Mouse (Mus musculus) right cerebral cortex, postnatal 4 days (tissue): ENCODE measurements around the gene Gm4181.
A peak's percentile ranks its signal among the peaks of the same experiment; 100 is the strongest.
"Not testable (repeated sequence)": the region's sequence is repeated elsewhere in the genome, so short reads cannot be mapped to it uniquely, and the experiment has no call there.

Experiments used
- DNase-seq: peaks from one replicate; pipeline ENCODE4 v3.0.0-alpha.2; 2022

Gene Gm4181

GRCm38 (mm10) chr14:51635566-51635965 is at the start of gene Gm4181:
Gm4181 (minus strand) TSS chr14:51635666.
- not testable (repeated sequence) for DNase-seq

- DNase-seq: no peak
Observed at GRCm38 (mm10) chr14:51677269-51677668, 41.8 kb upstream of the Gm4181 start.

DNA sequence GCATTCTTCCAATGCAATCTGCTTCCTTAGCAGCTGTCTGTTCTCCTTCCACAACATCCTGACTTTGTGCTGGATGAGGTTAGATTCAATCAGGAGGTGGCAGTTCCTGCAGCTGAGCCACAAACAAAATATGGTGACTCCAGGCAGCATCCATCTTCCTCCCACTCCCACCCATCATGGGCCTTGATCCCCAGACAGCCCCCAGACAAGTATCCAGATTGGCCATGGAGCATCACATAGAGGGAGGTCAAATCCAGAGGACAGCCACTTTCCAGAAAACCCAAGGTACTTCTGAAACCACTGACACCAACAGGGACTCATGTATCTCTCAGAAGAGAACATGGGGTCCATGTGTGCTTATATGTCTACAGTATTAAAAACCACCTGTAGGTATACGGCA is 3.0 kb downstream of the Gm4181 start:
- peak; percentile 2 for DNase-seq

GRCm38 (mm10) chr14:51611210-51611609 is 24.3 kb downstream of the Gm4181 start, which contains the start of gene Gm17078:
Gm17078 (minus strand) TSS chr14:51611310.
- DNase-seq: no peak

- DNase-seq: not testable (repeated sequence)
Observed at GRCm38 (mm10) chr14:51592039-51592438, 43.4 kb downstream of the Gm4181 start, which contains the start of gene Gm17174. Gm17174 (minus strand) TSS chr14:51592139.
